Mouse (Mus musculus) neural tube, embryonic 14.5 days (tissue): ENCODE measurements around the gene Gm15557. TPM values are rescaled to one million over a fixed set of nuclear protein-coding genes. Genes with fewer than 3 reads are reported as not detected.

Experiments
- ATAC-seq: fragments of 200-750 bp; cut with Nextera tagmentation; 2 replicates; pipeline ENCODE4 v1.8.0; 2017; ENCODE audit warnings: low read depth, mild to moderate bottlenecking, moderate TSS enrichment, moderate library complexity
- H3K27ac ChIP-seq: fragments of 300-500 bp; sonication (generic); 2 replicates; pipeline ENCODE4 v1.5.1; 2014; ENCODE audit warnings: low read depth, mild to moderate bottlenecking, control low read depth, low read length, moderate library complexity, mixed read lengths
- H3K27me3 ChIP-seq: fragments of 300-500 bp; sonication (generic); 2 replicates; pipeline ENCODE4 v1.6.1; 2014; ENCODE audit warnings: low read length; ENCODE audit not compliant: control insufficient read depth, insufficient read depth
- H3K36me3 ChIP-seq: fragments of 300-500 bp; sonication (generic); 2 replicates; pipeline ENCODE4 v1.6.1; 2014; ENCODE audit warnings: low read length, mixed read lengths; ENCODE audit not compliant: control insufficient read depth, insufficient read depth
- H3K4me1 ChIP-seq: fragments of 300-500 bp; sonication (generic); 2 replicates; pipeline ENCODE4 v1.6.1; 2014; ENCODE audit warnings: low read length; ENCODE audit not compliant: control insufficient read depth, insufficient read depth
- H3K4me2 ChIP-seq: fragments of 300-500 bp; sonication (generic); 2 replicates; pipeline ENCODE4 v1.6.1; 2014; ENCODE audit warnings: mild to moderate bottlenecking, low read depth, low read length, control low read depth
- H3K4me3 ChIP-seq: fragments of 300-500 bp; sonication (generic); 2 replicates; pipeline ENCODE4 v1.5.1; 2014; ENCODE audit warnings: low read depth, low read length, control low read depth, mixed read lengths
- H3K9ac ChIP-seq: fragments of 300-500 bp; sonication (generic); replicated peaks from 2 replicates; pipeline ENCODE4 v1.6.1; 2014; ENCODE audit warnings: low read depth, mild to moderate bottlenecking, control low read depth, low read length, mixed read lengths
- H3K9me3 ChIP-seq: fragments of 300-500 bp; sonication (generic); 2 replicates; pipeline ENCODE4 v1.6.1; 2016; ENCODE audit warnings: low read length; ENCODE audit not compliant: control insufficient read depth
- WGBS: fragments of 180-500 bp; shearing (Covaris S2); extraction: QIAGEN DNeasy Blood & Tissue Kit; methylation state at CpG from one replicate; pipeline ENCODE4 v1.1.7; 2014; 5-methylcytosine and 5-hydroxymethylcytosine counted together
- polyA plus RNA-seq: library from polyadenylated mRNA; unstranded; fragments of >200 nt; fragmentation: Nextera tagmentation; extraction: Ambion mirVana; gene quantifications from 2 replicates; pipeline ENCODE4 v1.2.1, GENCODE M21; 2014

Gm15557 gene
- polyA plus RNA-seq, 1 experiment from 2014 or later, result not detected

- Histone ChIP-seq H3K27me3 (no peaks in the 10 kb centered on the region), H3K27ac (no peak overlapping the region), H3K9ac (no peak overlapping the region), H3K4me3 (peak overlapping the region; percentile 42), H3K4me2 (peak overlapping the region; percentile 63), H3K4me1 (peaks cover 12% of the 10 kb centered on the region), H3K9me3 (no peaks in the 10 kb centered on the region), H3K36me3 (no peaks in the 10 kb centered on the region)
- ATAC-seq, result no peak
- WGBS, result 77% methylated on average over 7 of the region's 7 CpGs
Observed at GRCm38 (mm10) chr2:155928711-155929345, 11.7 kb upstream of the Gm15557 start.

GRCm38 (mm10) chr2:155929531-155930442 is 10.7 kb upstream of the Gm15557 start, which contains the start of gene Uqcc1:
Gene Uqcc1 (minus strand): TSS chr2:155930310.
- Histone ChIP-seq H3K4me1 (peaks cover 12% of the 10 kb centered on the region), H3K27me3 (no peaks in the 10 kb centered on the region), H3K4me3 (peak within 1 kb of the TSS; percentile 42), H3K36me3 (no peaks in the 10 kb centered on the region), H3K27ac (peak within 1 kb of the TSS; percentile 87), H3K9me3 (no peaks in the 10 kb centered on the region), H3K9ac (peak within 1 kb of the TSS; percentile 60), H3K4me2 (peak within 1 kb of the TSS; percentile 63)
- 1% methylated on average over 38 of the region's 38 CpGs for WGBS
- peak; percentile 96 for ATAC-seq

DNA sequence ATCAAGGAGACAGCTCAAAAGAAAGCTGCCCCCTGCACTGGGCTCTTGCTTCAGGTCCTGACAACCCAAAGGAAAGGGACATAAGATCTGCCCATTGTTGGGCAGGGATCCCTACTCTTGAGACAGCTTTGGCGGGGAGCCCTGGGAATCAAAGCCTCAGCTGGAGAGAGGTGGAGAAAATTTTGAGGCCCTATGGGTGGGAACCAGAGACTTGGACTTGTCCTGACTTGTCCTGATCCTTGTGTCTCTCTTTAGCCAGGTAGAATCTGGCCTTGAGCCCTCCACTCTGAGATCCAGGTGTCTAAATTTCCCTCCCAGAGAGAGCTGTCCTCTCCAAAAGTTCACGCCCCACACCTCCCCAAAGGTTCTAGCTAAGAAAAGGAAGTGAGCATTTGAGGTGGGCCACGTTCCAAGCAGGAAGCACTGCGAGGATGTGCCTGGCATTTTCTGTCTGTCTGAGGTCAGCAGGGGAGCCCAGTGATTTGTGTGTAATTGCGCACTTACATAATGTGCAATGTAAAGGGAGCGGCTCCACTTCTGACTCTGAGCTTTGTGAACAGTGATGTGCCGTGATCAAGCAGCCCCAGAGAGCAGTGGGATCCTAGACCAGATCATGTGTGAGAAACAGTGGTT is 515 bp upstream of the Gm15557 start:
- 62% methylated on average over 7 of the region's 7 CpGs for WGBS
- no peaks in the 10 kb centered on the region for H3K27me3 ChIP-seq
- H3K4me2 ChIP-seq, result no peak overlapping the region
- no peak overlapping the region for H3K4me3 ChIP-seq
- no peak overlapping the region for H3K27ac ChIP-seq
- no peak for ATAC-seq
- no peak overlapping the region for H3K9ac ChIP-seq
- no peaks in the 10 kb centered on the region for H3K36me3 ChIP-seq
- H3K9me3 ChIP-seq, result no peaks in the 10 kb centered on the region
- peaks cover 7% of the 10 kb centered on the region; the same call in 1 of the 2 replicates for H3K4me1 ChIP-seq

DNA sequence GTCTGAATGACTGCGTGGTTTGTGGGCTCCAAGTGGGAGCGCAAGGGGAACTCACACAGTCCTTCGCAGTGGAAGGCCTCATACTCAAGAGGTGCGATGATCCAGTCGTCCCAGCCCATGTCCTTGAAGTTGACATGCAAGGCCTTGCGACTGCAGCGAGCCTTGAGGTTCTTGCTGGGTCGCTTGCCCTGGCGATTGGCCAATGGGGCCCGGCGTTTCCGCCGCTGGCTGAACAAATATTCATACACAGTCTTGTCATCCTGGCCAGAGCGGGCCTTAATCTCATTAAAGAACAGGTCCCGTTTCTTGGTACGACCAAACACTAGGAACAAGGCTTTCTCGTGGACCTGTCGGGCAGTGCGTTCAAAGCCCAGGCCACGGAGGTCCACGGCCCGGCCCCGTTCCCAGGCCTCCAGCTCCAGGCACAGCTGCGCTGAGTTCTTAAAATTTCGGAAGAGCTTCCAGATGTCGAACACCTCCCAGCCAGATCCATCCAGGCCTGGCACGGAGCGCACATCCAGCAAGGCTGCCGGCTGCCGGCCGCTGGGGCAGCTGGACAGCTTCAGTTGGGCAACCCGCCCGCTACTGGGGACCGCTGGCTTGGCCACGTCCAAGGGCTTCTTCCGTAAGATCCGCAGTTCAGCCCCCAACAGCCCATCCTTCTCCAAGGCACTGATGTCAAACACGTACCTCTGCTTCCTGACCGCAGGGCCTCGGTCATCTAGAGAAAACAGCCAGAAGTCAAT is 1.3 kb downstream of the Gm15557 start:
- H3K36me3 ChIP-seq, result no peaks in the 10 kb centered on the region
- no peaks in the 10 kb centered on the region for H3K27me3 ChIP-seq
- no peak overlapping the region for H3K27ac ChIP-seq
- WGBS, result 94% methylated on average over 40 of the region's 40 CpGs
- peaks cover 7% of the 10 kb centered on the region; the same call in 1 of the 2 replicates for H3K4me1 ChIP-seq
- no peak for ATAC-seq
- no peak overlapping the region for H3K4me2 ChIP-seq
- no peaks in the 10 kb centered on the region for H3K9me3 ChIP-seq
- no peak overlapping the region for H3K4me3 ChIP-seq
- no peak overlapping the region for H3K9ac ChIP-seq

GRCm38 (mm10) chr2:155943463-155943862 is 2.9 kb downstream of the Gm15557 start:
- no peak for ATAC-seq
- H3K4me3 ChIP-seq, result no peak overlapping the region
- no peaks in the 10 kb centered on the region for H3K9me3 ChIP-seq
- WGBS, result under 1% methylated on average over 8 of the region's 8 CpGs
- H3K4me2 ChIP-seq, result peak overlapping the region; percentile 28; the same call in 1 of the 2 replicates
- H3K9ac ChIP-seq, result 0 out of 2 replicates have a peak overlapping the region, but pooled peaks have one; percentile 21
- peaks cover 7% of the 10 kb centered on the region; the same call in 1 of the 2 replicates for H3K4me1 ChIP-seq
- H3K36me3 ChIP-seq, result no peaks in the 10 kb centered on the region
- H3K27me3 ChIP-seq, result no peaks in the 10 kb centered on the region
- H3K27ac ChIP-seq, result 0 out of 2 replicates have a peak overlapping the region, but pooled peaks have one; percentile 3

GRCm38 (mm10) chr2:155944685-155945084 is 4.2 kb downstream of the Gm15557 start:
- no peaks in the 10 kb centered on the region for H3K36me3 ChIP-seq
- no peaks in the 10 kb centered on the region for H3K9me3 ChIP-seq
- ATAC-seq, result no peak
- 72% methylated on average over 4 of the region's 4 CpGs for WGBS
- H3K4me2 ChIP-seq, result no peak overlapping the region
- no peak overlapping the region for H3K4me3 ChIP-seq
- H3K9ac ChIP-seq, result peak overlapping the region; percentile 21; the same call in 1 of the 2 replicates
- H3K27me3 ChIP-seq, result no peaks in the 10 kb centered on the region
- no peak overlapping the region for H3K27ac ChIP-seq
- H3K4me1 ChIP-seq, result peaks cover 12% of the 10 kb centered on the region; the same call in 1 of the 2 replicates

GRCm38 (mm10) chr2:155945124-155945523 is 4.6 kb downstream of the Gm15557 start, which contains the start of gene Gdf5:
Gene Gdf5 (minus strand): TSS chr2:155945367.
- ATAC-seq, result no peak
- 51% methylated on average over 13 of the region's 13 CpGs for WGBS
- H3K4me1 ChIP-seq, result peaks cover 16% of the 10 kb centered on the region; the same call in 1 of the 2 replicates
- no peak within 1 kb of the TSS for H3K27ac ChIP-seq
- H3K9ac ChIP-seq, result peak within 1 kb of the TSS; percentile 21; the same call in 1 of the 2 replicates
- H3K9me3 ChIP-seq, result no peaks in the 10 kb centered on the region
- no peak within 1 kb of the TSS for H3K4me2 ChIP-seq
- no peaks in the 10 kb centered on the region for H3K36me3 ChIP-seq
- no peaks in the 10 kb centered on the region for H3K27me3 ChIP-seq
- no peak within 1 kb of the TSS for H3K4me3 ChIP-seq

DNA sequence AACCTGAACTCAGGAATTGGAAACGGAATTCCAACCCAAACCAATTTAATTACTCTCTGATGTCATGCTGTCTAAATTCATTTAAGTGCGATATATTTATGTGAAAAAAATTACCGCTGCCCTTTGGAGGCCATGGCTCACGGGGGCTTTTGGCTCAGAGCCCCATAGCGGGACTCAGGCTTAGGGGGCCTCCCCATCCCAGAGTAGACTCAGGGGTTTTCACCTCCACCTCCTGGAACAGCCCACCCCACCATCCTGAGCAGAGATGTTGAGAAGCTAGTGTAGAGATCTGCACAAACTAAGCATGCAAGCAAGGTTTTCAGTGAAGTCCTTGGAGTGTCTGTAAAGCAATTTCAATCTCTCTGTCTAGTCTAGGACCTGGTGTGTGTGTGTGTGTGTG is 5.1 kb downstream of the Gm15557 start:
- no peaks in the 10 kb centered on the region for H3K27me3 ChIP-seq
- peaks cover 16% of the 10 kb centered on the region; the same call in 1 of the 2 replicates for H3K4me1 ChIP-seq
- no peak overlapping the region for H3K4me3 ChIP-seq
- no peaks in the 10 kb centered on the region for H3K36me3 ChIP-seq
- no peak overlapping the region for H3K27ac ChIP-seq
- ATAC-seq, result no peak
- no peaks in the 10 kb centered on the region for H3K9me3 ChIP-seq
- no peak overlapping the region for H3K9ac ChIP-seq
- H3K4me2 ChIP-seq, result no peak overlapping the region
- WGBS, result 45% methylated on average over 5 of the region's 5 CpGs
